Mouse (Mus musculus): Measurements from ENCODE around the gene Snx17. TPM values are rescaled to one million over a fixed set of nuclear protein-coding genes. Genes with fewer than 3 reads are reported as not detected.
"Not testable (repeated sequence)": the region's sequence is repeated elsewhere in the genome, so short reads cannot be mapped to it uniquely, and the experiment has no call there.

The Snx17 gene
- polyA plus RNA-seq, 1 experiment from 2014 or later: 155 TPM

DNA sequence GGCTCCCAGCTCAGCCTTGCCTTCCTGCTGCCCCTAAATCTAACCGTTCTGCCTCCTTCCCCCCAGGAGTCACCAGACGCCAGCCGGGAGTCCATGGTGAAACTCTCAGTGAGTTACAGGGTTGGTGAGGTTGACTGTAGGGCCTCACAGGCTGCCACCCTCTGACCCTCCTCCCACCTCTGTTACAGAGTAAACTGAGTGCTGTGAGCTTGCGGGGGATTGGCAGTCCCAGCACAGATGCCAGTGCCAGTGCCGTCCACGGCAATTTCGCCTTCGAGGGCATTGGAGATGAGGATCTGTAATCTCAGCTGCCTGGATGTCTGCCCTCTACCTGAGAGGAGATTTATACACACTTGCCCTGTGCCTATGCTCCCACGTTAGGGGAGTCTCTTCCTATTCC lies 5.1 kb downstream of the Snx17 start:
- H3K9ac ChIP-seq: no peak overlapping the region
- WGBS: 84% methylated on average over 9 of the region's 9 CpGs
- H3K4me1 ChIP-seq: peaks cover 36% of the 10 kb centered on the region

GRCm38 (mm10) chr5:31198616-31199320 lies 5.7 kb downstream of the Snx17 start:
- Histone ChIP-seq H3K9me3 (peaks cover 6% of the 10 kb centered on the region), H3K4me3 (no peak overlapping the region), H3K4me2 (no peak overlapping the region), H3K4me1 (peaks cover 36% of the 10 kb centered on the region), H3K27me3 (no peaks in the 10 kb centered on the region), H3K27ac (no peak overlapping the region), H3K36me3 (peaks cover 76% of the 10 kb centered on the region), H3K9ac (no peak overlapping the region)
- ATAC-seq (ENCODE audit: insufficient number of reproducible peaks, insufficient read depth, low FRiP score, low TSS enrichment, low read depth): no peak
- WGBS: 84% methylated on average over 5 of the region's 5 CpGs

More for the DNA sequence above, 5.1 kb downstream of the Snx17 start:
- Histone ChIP-seq H3K4me2 (no peak overlapping the region), H3K27me3 (no peaks in the 10 kb centered on the region), H3K9me3 (peaks cover 6% of the 10 kb centered on the region), H3K36me3 (peaks cover 70% of the 10 kb centered on the region), H3K4me3 (no peak overlapping the region), H3K27ac (no peak overlapping the region)
- no peak for ATAC-seq (ENCODE audit: insufficient number of reproducible peaks, insufficient read depth, low FRiP score, low TSS enrichment, low read depth)

DNA sequence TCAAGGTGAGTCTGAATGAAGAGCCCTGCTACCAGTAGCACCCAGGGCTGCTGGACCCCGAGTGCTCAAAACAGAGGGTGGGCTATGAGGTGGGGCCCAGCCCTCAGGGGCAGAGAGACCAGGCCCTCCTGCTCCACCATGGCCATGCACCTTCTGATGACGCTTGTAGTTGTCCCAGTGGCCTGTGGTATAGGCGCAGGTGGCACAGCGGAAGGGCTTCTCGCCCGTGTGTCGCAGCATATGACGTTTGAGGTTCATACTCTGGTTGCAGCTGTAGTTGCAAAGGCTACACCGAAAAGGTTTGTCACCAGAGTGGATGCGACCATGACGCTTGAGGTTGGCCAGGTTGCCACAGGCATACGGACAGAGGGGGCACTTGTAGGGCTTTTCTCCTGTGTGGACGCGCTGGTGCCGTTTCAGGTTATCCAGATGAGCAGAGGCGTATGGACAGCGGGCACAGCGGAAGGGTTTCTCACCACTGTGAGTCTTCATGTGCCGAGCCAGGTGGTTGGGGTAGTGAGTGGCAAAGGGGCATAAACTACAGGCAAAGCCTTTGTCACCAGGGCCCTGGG lies 6.4 kb downstream of the Snx17 start:
- Histone ChIP-seq H3K4me1 (peaks cover 30% of the 10 kb centered on the region), H3K9ac (no peak overlapping the region), H3K27me3 (no peaks in the 10 kb centered on the region), H3K9me3 (peaks cover 6% of the 10 kb centered on the region), H3K27ac (peak overlapping the region; percentile 4; the same call in 1 of the 2 replicates), H3K36me3 (peaks cover 82% of the 10 kb centered on the region), H3K4me2 (no peak overlapping the region), H3K4me3 (no peak overlapping the region)
- no peak for ATAC-seq (ENCODE audit: insufficient number of reproducible peaks, insufficient read depth, low FRiP score, low TSS enrichment, low read depth)
- WGBS: 89% methylated on average over 19 of the region's 19 CpGs

- H3K4me2 ChIP-seq: no peak overlapping the region
- no peak overlapping the region for H3K9ac ChIP-seq
- WGBS: 88% methylated on average over 9 of the region's 9 CpGs
- ATAC-seq (ENCODE audit: insufficient number of reproducible peaks, insufficient read depth, low FRiP score, low TSS enrichment, low read depth): no peak
- H3K36me3 ChIP-seq: peaks cover 84% of the 10 kb centered on the region
- peaks cover 26% of the 10 kb centered on the region for H3K4me1 ChIP-seq
- H3K27me3 ChIP-seq: no peaks in the 10 kb centered on the region
- peak overlapping the region; percentile 4; the same call in 1 of the 2 replicates for H3K27ac ChIP-seq
- peaks cover 6% of the 10 kb centered on the region for H3K9me3 ChIP-seq
- H3K4me3 ChIP-seq: peak overlapping the region; percentile 83
Measured at GRCm38 (mm10) chr5:31199893-31200292, 6.9 kb downstream of the Snx17 start.

DNA sequence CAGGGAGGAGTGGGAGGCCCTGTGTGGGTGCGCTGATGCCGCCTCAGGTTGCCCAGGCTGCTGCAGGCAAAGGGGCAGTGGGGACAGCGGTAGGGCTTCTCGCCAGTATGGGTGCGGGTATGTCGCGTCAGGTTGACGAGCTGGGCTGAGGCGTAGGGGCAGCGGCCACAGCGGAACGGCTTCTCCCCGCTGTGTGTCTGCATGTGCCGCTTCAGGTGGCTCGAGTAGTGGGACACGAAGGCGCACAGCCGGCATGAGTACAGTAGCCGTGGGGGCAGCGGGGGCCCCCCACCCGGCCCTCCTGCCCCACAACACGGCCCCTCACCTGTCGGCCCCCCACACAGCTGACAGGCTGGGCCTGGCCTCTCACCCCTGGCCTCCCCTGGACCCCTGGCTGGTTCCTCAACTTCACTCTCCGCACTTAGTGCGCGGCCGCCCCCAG lies 7.3 kb downstream of the Snx17 start:
- 91% methylated on average over 27 of the region's 27 CpGs for WGBS
- H3K9me3 ChIP-seq: peaks cover 6% of the 10 kb centered on the region
- H3K27ac ChIP-seq: no peak overlapping the region
- peak overlapping the region; percentile 75 for H3K4me2 ChIP-seq
- no peaks in the 10 kb centered on the region for H3K27me3 ChIP-seq
- H3K4me1 ChIP-seq: peaks cover 26% of the 10 kb centered on the region
- H3K36me3 ChIP-seq: peaks cover 83% of the 10 kb centered on the region
- peak overlapping the region; percentile 83 for H3K4me3 ChIP-seq
- H3K9ac ChIP-seq: peak overlapping the region; percentile 84; the same call in 1 of the 2 replicates
- no peak for ATAC-seq (ENCODE audit: insufficient number of reproducible peaks, insufficient read depth, low FRiP score, low TSS enrichment, low read depth)

DNA sequence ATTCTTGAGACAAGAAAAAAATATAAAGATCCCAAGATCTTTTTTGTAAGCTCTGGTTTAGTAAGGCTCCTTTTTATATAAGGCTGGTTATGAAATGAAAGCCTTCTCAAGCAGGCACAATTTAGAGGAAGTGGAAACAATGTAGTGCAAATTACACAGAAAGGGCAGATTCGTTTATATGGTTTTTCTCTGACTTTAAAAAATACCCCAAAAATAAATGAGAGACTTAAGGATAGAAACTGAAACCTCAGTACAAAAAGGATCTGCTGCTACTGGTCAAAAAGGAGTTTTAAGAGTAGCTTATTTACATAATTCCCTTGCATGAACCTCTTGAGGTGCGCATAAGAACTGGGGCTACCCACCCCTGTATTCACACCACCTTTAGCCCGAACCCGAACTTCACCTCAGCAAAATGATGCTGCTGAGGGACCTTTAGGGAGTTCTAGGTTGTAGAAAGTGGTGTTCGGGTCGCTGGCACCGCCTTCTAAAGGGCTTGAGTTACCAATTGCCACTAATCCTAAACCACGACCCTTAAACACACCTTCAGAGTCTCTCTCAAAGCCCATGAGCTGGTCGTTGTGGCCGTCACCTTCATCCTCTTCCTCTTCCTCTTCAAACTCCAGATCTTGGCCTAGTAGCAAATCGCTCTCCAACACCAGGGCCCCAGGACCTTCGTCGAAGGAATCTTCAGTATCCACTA lies 8.2 kb downstream of the Snx17 start:
- Histone ChIP-seq H3K4me1 (peaks cover 26% of the 10 kb centered on the region), H3K27ac (peak overlapping the region; percentile 62), H3K27me3 (no peaks in the 10 kb centered on the region), H3K36me3 (peaks cover 81% of the 10 kb centered on the region), H3K4me3 (peak overlapping the region; percentile 83), H3K4me2 (peak overlapping the region; percentile 75), H3K9ac (peak overlapping the region; percentile 84), H3K9me3 (peaks cover 6% of the 10 kb centered on the region)
- WGBS: 13% methylated on average over 13 of the region's 13 CpGs
- no peak for ATAC-seq (ENCODE audit: insufficient number of reproducible peaks, insufficient read depth, low FRiP score, low TSS enrichment, low read depth)

DNA sequence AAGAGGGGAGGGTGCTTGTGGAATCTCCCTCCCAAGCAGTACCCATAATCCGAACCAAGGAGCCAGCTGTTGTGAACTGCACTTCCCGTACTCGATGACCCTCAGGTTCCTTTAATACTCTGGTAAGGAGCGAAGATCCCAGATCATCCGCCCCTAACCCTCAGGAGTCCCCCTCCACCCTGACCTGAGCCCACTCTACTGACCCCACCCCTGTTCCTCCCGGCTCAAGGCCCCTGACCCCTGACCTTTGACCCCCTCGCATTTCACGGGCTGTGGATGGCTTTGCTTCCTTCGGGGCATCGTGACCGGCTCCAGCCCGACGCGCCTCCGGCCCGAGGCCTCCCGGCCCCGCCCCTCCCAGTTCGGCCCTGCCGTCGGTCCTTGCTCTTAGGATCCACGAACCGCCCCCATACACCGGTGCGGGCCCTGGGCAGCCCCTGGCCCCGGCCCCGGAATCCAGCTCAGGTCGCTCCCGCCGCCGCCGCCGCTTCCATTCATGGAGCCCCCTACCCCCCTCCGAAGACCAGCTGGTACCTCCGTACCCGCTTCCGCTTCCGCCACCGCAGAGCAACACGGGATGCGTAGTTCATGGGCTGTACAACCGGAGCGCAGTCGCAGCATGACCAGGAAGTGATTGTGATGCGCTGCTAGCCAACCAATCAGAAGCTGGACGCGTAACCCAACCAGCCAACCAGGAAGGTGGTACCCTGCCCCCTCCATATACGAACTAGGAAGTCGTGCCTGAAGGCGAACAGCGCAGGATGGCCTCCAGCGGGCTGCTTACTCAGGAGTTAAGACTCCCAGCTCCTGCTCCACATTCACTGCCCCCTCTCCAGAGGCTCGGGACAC lies 8.9 kb downstream of the Snx17 start, which contains the start of gene Zfp513:
Gene Zfp513 (minus strand): TSS at position 562 of the 849 bp plus-strand sequence.
- Histone ChIP-seq H3K36me3 (peaks cover 79% of the 10 kb centered on the region), H3K9me3 (peaks cover 6% of the 10 kb centered on the region), H3K4me1 (peaks cover 26% of the 10 kb centered on the region), H3K27me3 (no peaks in the 10 kb centered on the region), H3K27ac (peak within 1 kb of the TSS; percentile 88), H3K4me2 (peak within 1 kb of the TSS; percentile 75), H3K4me3 (peak within 1 kb of the TSS; percentile 83), H3K9ac (peak within 1 kb of the TSS; percentile 84)
- under 1% methylated on average over 53 of the region's 53 CpGs for WGBS
- ATAC-seq (ENCODE audit: insufficient number of reproducible peaks, insufficient read depth, low FRiP score, low TSS enrichment, low read depth): peak; percentile 95

GRCm38 (mm10) chr5:31202933-31203332 lies 9.9 kb downstream of the Snx17 start:
- Histone ChIP-seq H3K27me3 (no peaks in the 10 kb centered on the region), H3K4me2 (peak overlapping the region; percentile 75), H3K9ac (peak overlapping the region; percentile 84), H3K36me3 (peaks cover 79% of the 10 kb centered on the region), H3K9me3 (peaks cover 6% of the 10 kb centered on the region), H3K4me3 (peak overlapping the region; percentile 83), H3K4me1 (peaks cover 26% of the 10 kb centered on the region), H3K27ac (peak overlapping the region; percentile 88)
- 93% methylated on average over 7 of the region's 7 CpGs for WGBS
- ATAC-seq (ENCODE audit: insufficient number of reproducible peaks, insufficient read depth, low FRiP score, low TSS enrichment, low read depth): no peak

GRCm38 (mm10) chr5:31203866-31204265 lies 10.8 kb downstream of the Snx17 start:
- Histone ChIP-seq H3K9me3 (peaks cover 6% of the 10 kb centered on the region), H3K36me3 (peaks cover 75% of the 10 kb centered on the region), H3K4me1 (peaks cover 26% of the 10 kb centered on the region), H3K4me2 (no peak overlapping the region), H3K27me3 (no peaks in the 10 kb centered on the region), H3K9ac (no peak overlapping the region), H3K27ac (no peak overlapping the region), H3K4me3 (no peak overlapping the region)
- no peak for ATAC-seq (ENCODE audit: insufficient number of reproducible peaks, insufficient read depth, low FRiP score, low TSS enrichment, low read depth)
- whole genome bisulfite sequencing: 93% methylated on average over 2 of the region's 2 CpGs

- Histone ChIP-seq H3K27me3 (no peaks in the 10 kb centered on the region), H3K4me3 (no peak overlapping the region), H3K9me3 (peaks cover 6% of the 10 kb centered on the region), H3K36me3 (peaks cover 70% of the 10 kb centered on the region), H3K9ac (no peak overlapping the region), H3K4me2 (no peak overlapping the region), H3K4me1 (peaks cover 26% of the 10 kb centered on the region), H3K27ac (no peak overlapping the region)
- ATAC-seq (ENCODE audit: insufficient number of reproducible peaks, insufficient read depth, low FRiP score, low TSS enrichment, low read depth): no peak
- 93% methylated on average over 6 of the region's 6 CpGs for WGBS
Measured at GRCm38 (mm10) chr5:31204421-31204820, 11.4 kb downstream of the Snx17 start.

DNA sequence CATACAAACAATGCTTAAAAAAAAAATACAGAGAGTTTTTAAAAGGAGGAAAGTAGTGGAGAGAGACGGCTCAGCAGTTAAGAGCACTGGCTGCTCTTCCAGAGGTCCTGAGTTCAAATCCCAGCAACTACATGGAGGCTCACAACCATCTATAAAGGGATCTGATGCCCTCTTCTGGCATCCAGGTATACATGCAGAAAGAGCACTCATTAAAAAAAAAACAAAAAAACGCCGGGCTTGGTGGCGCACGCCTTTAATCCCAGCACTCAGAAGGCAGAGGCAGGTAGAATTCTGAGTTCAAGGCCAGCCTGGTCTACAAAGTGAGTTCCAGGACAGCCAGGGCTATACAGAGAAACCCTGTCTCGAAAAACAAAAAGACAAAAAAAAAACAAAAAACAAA lies 23.5 kb downstream of the Snx17 start:
- H3K36me3 ChIP-seq; H3K9ac ChIP-seq; H3K27me3 ChIP-seq; H3K4me2 ChIP-seq; ATAC-seq (ENCODE audit: insufficient number of reproducible peaks, insufficient read depth, low FRiP score, low TSS enrichment, low read depth); H3K9me3 ChIP-seq; H3K4me3 ChIP-seq; H3K27ac ChIP-seq: not testable (repeated sequence)
- WGBS: 90% methylated on average over 6 of the region's 6 CpGs
- peaks cover 11% of the 10 kb centered on the region for H3K4me1 ChIP-seq

Data from embryonic facial prominence, embryonic 13.5 days (tissue).